Mouse (Mus musculus): Measurements from ENCODE around the gene Pak6. TPM values are rescaled to one million over a fixed set of nuclear protein-coding genes. Genes with fewer than 3 reads are reported as not detected.
A peak's percentile ranks its signal among the peaks of the same experiment; 100 is the strongest.

Gene Pak6
- total and polyA plus RNA-seq, 3 experiments: 12.0 to 38.7 (median 22.5) TPM

- DNase-seq: peak; percentile 74
Measured at GRCm38 (mm10) chr2:118697955-118698354, 34.9 kb downstream of the Pak6 start.

- DNase-seq: peak; percentile 89
Measured at GRCm38 (mm10) chr2:118700179-118701062, 37.3 kb downstream of the Pak6 start.

GRCm38 (mm10) chr2:118701161-118701560 lies 38.1 kb downstream of the Pak6 start:
- no peak for DNase-seq

GRCm38 (mm10) chr2:118701971-118702882 lies 39.1 kb downstream of the Pak6 start:
- DNase-seq: no peak

- peak; percentile 85 for DNase-seq
Measured at GRCm38 (mm10) chr2:118702883-118703761, 40.0 kb downstream of the Pak6 start.

GRCm38 (mm10) chr2:118703913-118704730 lies 41.0 kb downstream of the Pak6 start, which contains the start of gene Ankrd63:
Gene Ankrd63 (minus strand): TSS chr2:118703963.
- peak; percentile 70 for DNase-seq

- no peak for DNase-seq
Measured at GRCm38 (mm10) chr2:118706436-118706835, 43.3 kb downstream of the Pak6 start.

- no peak for DNase-seq
Measured at GRCm38 (mm10) chr2:118708472-118708871, 45.4 kb downstream of the Pak6 start.

GRCm38 (mm10) chr2:118709655-118710221 lies 46.6 kb downstream of the Pak6 start:
- peak; percentile 28 for DNase-seq

GRCm38 (mm10) chr2:118711038-118711494 lies 48.0 kb downstream of the Pak6 start:
- DNase-seq: peak; percentile 73

- no peak for DNase-seq
Measured at GRCm38 (mm10) chr2:118713631-118714030, 50.5 kb downstream of the Pak6 start.

GRCm38 (mm10) chr2:118714230-118714629 lies 51.1 kb downstream of the Pak6 start:
- no peak for DNase-seq

- peak; percentile 7 for DNase-seq
Measured at GRCm38 (mm10) chr2:118716677-118717076, 53.6 kb downstream of the Pak6 start.

GRCm38 (mm10) chr2:118723693-118724486 lies 60.8 kb downstream of the Pak6 start:
- peak; percentile 3 for DNase-seq

GRCm38 (mm10) chr2:118725511-118725910 lies 62.4 kb downstream of the Pak6 start:
- DNase-seq: peak; percentile 83

GRCm38 (mm10) chr2:118726873-118727272 lies 63.8 kb downstream of the Pak6 start:
- peak; percentile 7 for DNase-seq

- peak; percentile 2 for DNase-seq
Measured at GRCm38 (mm10) chr2:118727911-118728310, 64.8 kb downstream of the Pak6 start.

- DNase-seq: no peak
Measured at GRCm38 (mm10) chr2:118728337-118728736, 65.2 kb downstream of the Pak6 start, which contains the start of gene Plcb2. Gene Plcb2 (minus strand): TSS chr2:118728438.

GRCm38 (mm10) chr2:118729194-118729593 lies 66.1 kb downstream of the Pak6 start:
- DNase-seq: no peak
